Mouse (Mus musculus): ENCODE measurements at regions not wholly inside any gene's neighbourhood (a gene's known extent, or its start where the extent isn't known, plus 50 kb on each side); places are given as distances from the start of the nearest gene placed in this dataset.

DNA sequence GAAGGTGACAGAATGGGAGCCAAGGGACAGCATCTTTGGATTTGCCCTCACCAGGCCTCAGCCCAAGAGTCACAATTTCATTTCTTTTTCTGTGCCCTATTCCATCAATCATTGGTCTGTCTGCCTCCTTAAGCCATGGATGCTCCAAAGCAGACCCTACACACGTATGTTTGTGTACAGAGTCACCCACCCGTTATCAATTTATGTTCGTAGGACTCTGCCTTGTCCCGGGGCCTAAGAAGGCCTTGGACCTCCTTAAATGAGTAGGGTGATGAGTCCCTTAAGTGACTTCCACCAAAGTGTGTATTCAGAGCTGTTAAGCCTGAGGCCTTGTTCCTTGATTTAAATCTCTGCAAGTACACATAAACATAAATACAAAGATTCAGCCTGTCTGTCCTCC is 50.1 kb upstream of the Polg start:
- WGBS: 81% methylated on average over 4 of the region's 4 CpGs
- H3K4me1 ChIP-seq: peaks cover 15% of the 10 kb centered on the region
- no peak overlapping the region for H3K27ac ChIP-seq (replicated peaks)
- H3K36me3 ChIP-seq: no peaks in the 10 kb centered on the region
- H3K9me3 ChIP-seq (replicated peaks): no peaks in the 10 kb centered on the region
- peaks cover 87% of the 10 kb centered on the region for H3K27me3 ChIP-seq
- H3K9ac ChIP-seq: no peak overlapping the region
- H3K4me2 ChIP-seq (replicated peaks): no peak overlapping the region
- H3K4me3 ChIP-seq (replicated peaks): no peak overlapping the region
- no peak for ATAC-seq (ENCODE audit: insufficient number of reproducible peaks, low FRiP score, low TSS enrichment, low read depth)
